Mouse (Mus musculus) CH12.LX (cell line): ENCODE data around the gene Ogdhl. TPM values are rescaled to one million over a fixed set of nuclear protein-coding genes. Genes with fewer than 3 reads are reported as not detected.
"Not testable (repeated sequence)": the region's sequence is repeated elsewhere in the genome, so short reads cannot be mapped to it uniquely, and the experiment has no call there.

ENCODE experiments used
- DNase-seq: peaks from one replicate; pipeline ENCODE4 v3.0.0-alpha.2; 2013; ENCODE audit errors: extremely low read depth
- H3K27ac ChIP-seq: 2 replicates; pipeline ENCODE4 v1.5.1; 2012; ENCODE audit warnings: low read depth, mild to moderate bottlenecking, control low read depth, moderate library complexity; ENCODE audit not compliant: insufficient read depth
- H3K27me3 ChIP-seq: replicated peaks from 2 replicates; pipeline ENCODE3; 2012; ENCODE audit warnings: inconsistent platforms
- H3K36me3 ChIP-seq, 2 experiments: replicated peaks in 1 of 2; 2 replicates each; pipeline versions ENCODE3 to v1.6.1; 2012; ENCODE audit warnings: inconsistent platforms in 1 of 2, low read length in 1 of 2, mild to moderate bottlenecking in 1 of 2, mixed read lengths in 1 of 2, moderate library complexity in 1 of 2; ENCODE audit not compliant: control insufficient read depth in 1 of 2, insufficient read depth in 1 of 2
- H3K4me1 ChIP-seq, 2 experiments: 2 replicates each; pipeline ENCODE4 v1.6.1; 2012; ENCODE audit warnings: inconsistent platforms in 1 of 2, moderate library complexity in 1 of 2; ENCODE audit not compliant: insufficient read depth in 2 of 2, control insufficient read depth in 1 of 2
- H3K4me2 ChIP-seq: 2 replicates; pipeline ENCODE4 v1.6.1; 2012; ENCODE audit warnings: low read depth, mild to moderate bottlenecking, control low read depth; ENCODE audit not compliant: poor library complexity, insufficient read depth, severe bottlenecking
- H3K4me3 ChIP-seq, 3 experiments: fragments of 150-350 bp in 1 of 3; sonication (generic) in 1 of 3; replicated peaks in 1 of 3; 2 replicates each; pipeline versions ENCODE3 to v1.5.1; 2011 to 2012; ENCODE audit warnings: low read depth in 2 of 3, low read length in 2 of 3, mild to moderate bottlenecking in 2 of 3, moderate library complexity in 2 of 3, control low read depth in 1 of 3, improper control_type of control experiment in 1 of 3, inconsistent platforms in 1 of 3, mixed read lengths in 1 of 3; ENCODE audit not compliant: poor library complexity in 1 of 3
- H3K79me2 ChIP-seq: replicated peaks from 2 replicates; pipeline ENCODE4 v1.6.1; 2012; ENCODE audit warnings: mild to moderate bottlenecking, moderate library complexity; ENCODE audit not compliant: control insufficient read depth, poor library complexity, insufficient read depth, severe bottlenecking; ENCODE audit errors: extremely low read depth
- H3K9ac ChIP-seq: 2 replicates; pipeline ENCODE4 v1.6.1; 2012; ENCODE audit warnings: low read depth, mild to moderate bottlenecking, control low read depth, moderate library complexity; ENCODE audit not compliant: insufficient read depth
- H3K9me3 ChIP-seq: replicated peaks from 2 replicates; pipeline ENCODE3; 2012; ENCODE audit warnings: low read length, inconsistent platforms, mixed read lengths
- BHLHE40 ChIP-seq: IDR thresholded peaks from 2 replicates; pipeline ENCODE4 v1.6.1; 2011; ENCODE audit warnings: mild to moderate bottlenecking, low read depth, low read length, improper control_type of control experiment
- CHD2 ChIP-seq: IDR thresholded peaks from 2 replicates; pipeline ENCODE4 v1.6.1; 2011; ENCODE audit warnings: low read length, improper control_type of control experiment
- CTCF ChIP-seq, 2 experiments: IDR thresholded peaks in 1 of 2; conservative IDR thresholded peaks in 1 of 2; 2 replicates each; pipeline ENCODE4 v1.5.1; 2011 to 2012; ENCODE audit warnings: low read depth in 2 of 2, low read length in 2 of 2, improper control_type of control experiment in 1 of 2, inconsistent platforms in 1 of 2, mild to moderate bottlenecking in 1 of 2, moderate library complexity in 1 of 2
- E2F4 ChIP-seq: IDR thresholded peaks from 2 replicates; pipeline ENCODE4 v1.6.1; 2011; ENCODE audit warnings: low read depth, low read length, improper control_type of control experiment; ENCODE audit not compliant: insufficient replicate concordance
- ETS1 ChIP-seq: conservative IDR thresholded peaks from 2 replicates; pipeline ENCODE4 v1.6.1; 2012; ENCODE audit warnings: low read depth, mild to moderate bottlenecking, inconsistent platforms, low read length, improper control_type of control experiment, moderate library complexity
- GABPA ChIP-seq: IDR thresholded peaks from 2 replicates; pipeline ENCODE4 v1.6.1; 2012; ENCODE audit warnings: low read depth, low read length, improper control_type of control experiment, inconsistent platforms; ENCODE audit not compliant: insufficient replicate concordance
- HCFC1 ChIP-seq: IDR thresholded peaks from 2 replicates; pipeline ENCODE4 v1.6.1; 2012; ENCODE audit warnings: low read depth, mild to moderate bottlenecking, inconsistent platforms, low read length, improper control_type of control experiment
- IRF4 ChIP-seq: IDR thresholded peaks from 2 replicates; pipeline ENCODE4 v1.6.1; 2014; ENCODE audit warnings: low read depth, mild to moderate bottlenecking, inconsistent platforms, low read length, improper control_type of control experiment
- MAFK ChIP-seq: IDR thresholded peaks from 2 replicates; pipeline ENCODE4 v1.6.1; 2011; ENCODE audit warnings: low read length, improper control_type of control experiment; ENCODE audit not compliant: insufficient replicate concordance
- MEF2A ChIP-seq: IDR thresholded peaks from 2 replicates; pipeline ENCODE4 v1.6.1; 2014; ENCODE audit warnings: low read depth, mild to moderate bottlenecking, inconsistent platforms, low read length, improper control_type of control experiment, borderline replicate concordance
- MXI1 ChIP-seq: IDR thresholded peaks from 2 replicates; pipeline ENCODE4 v1.6.1; 2011; ENCODE audit warnings: mild to moderate bottlenecking, low read depth, low read length, improper control_type of control experiment
- NRF1 ChIP-seq: IDR thresholded peaks from 2 replicates; pipeline ENCODE4 v1.6.1; 2014; ENCODE audit warnings: low read depth, mild to moderate bottlenecking, inconsistent platforms, low read length, improper control_type of control experiment, moderate library complexity
- POLR2A ChIP-seq: IDR thresholded peaks from 2 replicates; pipeline ENCODE4 v1.6.1; 2011; ENCODE audit warnings: low read depth, mild to moderate bottlenecking, improper control_type of control experiment, low read length
- SMC3 ChIP-seq: IDR thresholded peaks from 2 replicates; pipeline ENCODE4 v1.6.1; 2011; ENCODE audit warnings: low read depth, low read length, improper control_type of control experiment
- UBTF ChIP-seq: IDR thresholded peaks from 2 replicates; pipeline ENCODE4 v1.6.1; 2012; ENCODE audit warnings: low read depth, mild to moderate bottlenecking, inconsistent platforms, low read length, improper control_type of control experiment, moderate library complexity
- ZNF384 ChIP-seq: IDR thresholded peaks from 2 replicates; pipeline ENCODE4 v1.6.1; 2012; ENCODE audit warnings: low read depth, low read length, improper control_type of control experiment, inconsistent platforms
- dilution Hi-C: fragments of 300-500 bp; cut with MboI; formaldehyde crosslinking; loops from 2 replicates; pipeline ENCODE4 v1.14.3; 2020; ENCODE audit warnings: low sequenced_read_pairs; ENCODE audit not compliant: extremely low pct_unique_long_range_greater_than_20kb, extremely low pct_ligation_motif_present
- in situ Hi-C: fragments of 300-500 bp; cut with MboI; formaldehyde crosslinking; loops from 3 replicates; pipeline ENCODE4 v1.14.3; 2019; ENCODE audit warnings: low sequenced_read_pairs, low pct_ligation_motif_present, low pct_unique_long_range_greater_than_20kb, mixed read lengths
- polyA plus RNA-seq: library from polyadenylated mRNA; unstranded; fragments of >175 nt; gene quantifications from 2 replicates; pipeline ENCODE4 v1.2.1, GENCODE M21; 2012; ENCODE audit warnings: low read depth; ENCODE audit not compliant: insufficient read length
- total RNA-seq, 2 experiments: library from RNA; depleted of rRNA; stranded (reverse); fragments of 300-350 nt in 1 of 2; fragments of >200 nt in 1 of 2; gene quantifications; 2 replicates each; pipeline ENCODE4 v1.2.3; 2012 to 2014

The Ogdhl gene
- total and polyA plus RNA-seq, 3 experiments = 1.4 to 11.1 (median 6.5) TPM

DNA sequence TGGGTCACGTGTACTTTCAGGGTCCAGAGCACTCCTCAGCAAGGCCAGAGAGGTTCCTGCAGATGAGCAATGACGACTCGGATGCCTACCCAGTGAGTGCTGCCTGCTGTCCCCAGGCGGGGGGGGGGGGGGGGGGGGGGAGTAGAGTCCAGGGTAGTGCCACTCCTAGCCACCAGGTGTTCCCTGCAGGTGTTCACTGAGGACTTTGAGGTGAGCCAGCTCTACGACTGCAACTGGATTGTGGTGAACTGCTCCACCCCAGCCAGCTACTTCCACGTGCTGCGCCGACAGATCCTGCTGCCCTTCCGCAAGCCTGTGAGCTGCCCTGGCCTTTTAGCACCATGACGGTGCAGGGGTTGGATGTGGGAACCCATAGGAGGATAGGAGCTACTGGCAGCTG is 22.9 kb downstream of the Ogdhl start:
- Histone ChIP-seq H3K27ac (no peak overlapping the region), H3K4me2 (no peak overlapping the region), H3K79me2 (no peaks in the 10 kb centered on the region), H3K36me3 (peaks cover 3 to 72% of the 10 kb centered on the region in 2 experiments), H3K27me3 (no peaks in the 10 kb centered on the region), H3K4me3 (no peak overlapping the region), H3K9ac (no peak overlapping the region), H3K4me1 (no peaks in the 10 kb centered on the region), H3K9me3 (no peaks in the 10 kb centered on the region)
- dilution Hi-C loops (no loop called here), in situ Hi-C loops (no loop called here)
- no peak for TF ChIP-seq UBTF
- TF ChIP-seq NRF1 = no peak
- no peak for TF ChIP-seq MAFK
- DNase-seq = no peak

DNA sequence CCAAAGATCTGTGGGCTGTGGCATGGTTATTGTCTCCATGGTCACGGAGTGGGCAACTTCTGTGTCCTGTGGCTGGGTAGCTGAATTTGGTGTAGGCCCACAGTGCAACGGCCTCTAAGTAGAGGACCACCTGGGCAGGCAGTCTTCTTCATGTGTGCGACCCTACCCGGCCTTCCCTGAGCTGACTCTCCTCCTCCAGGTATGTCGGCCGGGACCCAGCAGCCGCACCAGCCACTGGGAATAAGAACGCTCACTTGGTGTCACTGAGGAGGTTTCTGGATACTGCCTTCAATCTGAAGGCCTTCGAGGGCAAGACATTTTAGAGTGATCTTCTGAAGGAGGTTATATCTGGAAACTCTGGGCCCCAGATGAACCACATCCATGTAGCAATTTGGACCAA is 25.5 kb downstream of the Ogdhl start:
- H3K27me3 ChIP-seq = no peaks in the 10 kb centered on the region
- no peaks in the 10 kb centered on the region for H3K79me2 ChIP-seq
- H3K4me3 ChIP-seq = no peak overlapping the region
- H3K4me2 ChIP-seq = no peak overlapping the region
- dilution Hi-C loops = no loop called here
- no peaks in the 10 kb centered on the region for H3K9me3 ChIP-seq
- no peaks in the 10 kb centered on the region for H3K4me1 ChIP-seq
- DNase-seq = no peak
- no peak overlapping the region for H3K27ac ChIP-seq
- TF ChIP-seq CHD2 (no peak), ETS1 (no peak), MEF2A (no peak), POLR2A (no peak), BHLHE40 (no peak), IRF4 (no peak), SMC3 (no peak), MXI1 (no peak), ZNF384 (no peak), GABPA (no peak), CTCF (conservative IDR thresholded peaks at IDR 0.05 in 1 of 2, IDR thresholded peaks at IDR 0.05 in 1 of 2; ENCODE audit: low read depth in 2 of 2, low read length in 2 of 2) (no peak), HCFC1 (no peak), E2F4 (no peak)
- in situ Hi-C loops = no loop called here
- H3K36me3 ChIP-seq = peaks cover 0 to 49% of the 10 kb centered on the region in 2 experiments
- no peak overlapping the region for H3K9ac ChIP-seq

DNA sequence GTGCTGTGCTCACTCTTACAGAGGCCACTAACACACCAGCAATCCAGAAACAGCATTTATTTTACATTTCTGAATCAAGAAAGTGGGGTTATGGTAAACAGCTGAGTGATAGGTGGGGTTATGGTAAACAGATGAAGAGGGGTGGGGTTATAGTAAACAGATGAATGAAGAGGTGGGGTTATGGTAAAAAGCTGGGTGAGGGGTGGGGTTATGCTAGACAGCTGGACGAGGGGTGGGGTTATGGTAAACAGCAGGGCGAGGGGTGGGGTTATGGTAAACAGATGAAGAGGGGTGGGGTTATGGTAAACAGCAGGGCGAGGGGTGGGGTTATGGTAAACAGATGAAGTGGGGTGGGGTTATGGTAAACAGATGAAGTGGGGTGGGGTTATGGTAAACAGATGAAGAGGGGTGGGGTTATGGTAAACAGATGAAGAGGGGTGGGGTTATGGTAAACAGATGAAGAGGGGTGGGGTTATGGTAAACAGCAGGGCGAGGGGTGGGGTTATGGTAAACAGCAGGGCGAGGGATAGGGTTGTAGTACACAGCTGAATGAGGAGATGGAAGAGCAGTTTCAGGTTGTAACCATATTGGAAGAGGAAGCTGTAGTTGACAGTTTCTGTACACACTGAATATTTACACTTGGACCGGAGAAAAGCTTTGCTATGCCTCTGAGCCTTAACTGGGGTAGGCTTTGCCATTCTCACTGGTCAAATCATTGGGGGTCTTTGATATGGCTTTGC is 29.5 kb downstream of the Ogdhl start:
- H3K27me3 ChIP-seq = peaks cover 17% of the 10 kb centered on the region
- in situ Hi-C loops, H3K4me1 ChIP-seq, H3K27ac ChIP-seq, dilution Hi-C loops, H3K4me3 ChIP-seq, H3K79me2 ChIP-seq, H3K4me2 ChIP-seq, DNase-seq, H3K9me3 ChIP-seq, H3K9ac ChIP-seq: not testable (repeated sequence)
- peaks cover 0 to 12% of the 10 kb centered on the region in 2 experiments for H3K36me3 ChIP-seq
